Mouse (Mus musculus) liver, postnatal 0 days (tissue): ENCODE data around the gene Cryaa.

Source experiments
- CTCF ChIP-seq: sonication (generic); IDR thresholded peaks from 2 replicates; pipeline ENCODE4 v1.5.1; 2016; ENCODE audit warnings: antibody characterized with exemption, low read depth
- EP300 ChIP-seq: IDR thresholded peaks from 2 replicates; pipeline ENCODE4 v1.6.1; 2016; ENCODE audit warnings: antibody characterized with exemption, low read depth, mild to moderate bottlenecking

- no peak for TF ChIP-seq CTCF
- no peak for TF ChIP-seq EP300
Measured at GRCm38 (mm10) chr17:31672279-31672678, 5.3 kb upstream of the Cryaa start.
